Mouse (Mus musculus) liver, postnatal 0 days (tissue): ENCODE data around the gene Brsk2. TPM values are rescaled to one million over a fixed set of nuclear protein-coding genes. Genes with fewer than 3 reads are reported as not detected.

Experiments used
- ATAC-seq: fragments of 200-750 bp; cut with Nextera tagmentation; 2 replicates; pipeline ENCODE4 v1.8.0; 2017; ENCODE audit warnings: mild to moderate bottlenecking, moderate library complexity
- DNase-seq: peaks from one replicate; pipeline ENCODE4 v3.0.0-alpha.2; 2016
- H3K27ac ChIP-seq: fragments of 300-500 bp; sonication (generic); 2 replicates; pipeline ENCODE4 v1.5.1; 2014; ENCODE audit warnings: antibody characterized with exemption, moderate library complexity, mild to moderate bottlenecking, low read depth
- H3K27me3 ChIP-seq: fragments of 300-500 bp; sonication (generic); 2 replicates; pipeline ENCODE4 v1.6.1; 2014; ENCODE audit warnings: low read length, control low read depth, mixed read lengths; ENCODE audit not compliant: insufficient read depth
- H3K36me3 ChIP-seq: fragments of 300-500 bp; sonication (generic); replicated peaks from 2 replicates; pipeline ENCODE4 v1.6.1; 2014; ENCODE audit warnings: mild to moderate bottlenecking, control low read depth, low read length, moderate library complexity, mixed read lengths; ENCODE audit not compliant: insufficient read depth
- H3K4me1 ChIP-seq: fragments of 300-500 bp; sonication (generic); 2 replicates; pipeline ENCODE4 v1.6.1; 2014; ENCODE audit warnings: antibody characterized with exemption, mild to moderate bottlenecking, control low read depth; ENCODE audit not compliant: insufficient read depth
- H3K4me2 ChIP-seq: fragments of 300-500 bp; sonication (generic); 2 replicates; pipeline ENCODE4 v1.6.1; 2014; ENCODE audit warnings: low read depth, mild to moderate bottlenecking, low read length, moderate library complexity, mixed read lengths
- H3K4me3 ChIP-seq: fragments of 300-500 bp; sonication (generic); 2 replicates; pipeline ENCODE4 v1.5.1; 2014; ENCODE audit warnings: low read depth, low read length
- H3K9ac ChIP-seq: fragments of 300-500 bp; sonication (generic); replicated peaks from 2 replicates; pipeline ENCODE4 v1.6.1; 2014; ENCODE audit warnings: mild to moderate bottlenecking, moderate library complexity
- H3K9me3 ChIP-seq: fragments of 300-500 bp; sonication (generic); 2 replicates; pipeline ENCODE4 v1.6.1; 2016; ENCODE audit warnings: mild to moderate bottlenecking, control low read depth, low read length, mixed read lengths
- CTCF ChIP-seq: sonication (generic); IDR thresholded peaks from 2 replicates; pipeline ENCODE4 v1.5.1; 2016; ENCODE audit warnings: antibody characterized with exemption, low read depth
- EP300 ChIP-seq: IDR thresholded peaks from 2 replicates; pipeline ENCODE4 v1.6.1; 2016; ENCODE audit warnings: antibody characterized with exemption, low read depth, mild to moderate bottlenecking
- WGBS: fragments of 180-500 bp; shearing (Covaris S2); extraction: QIAGEN DNeasy Blood & Tissue Kit; methylation state at CpG from one replicate; pipeline ENCODE4 v1.1.7; 2014; ENCODE audit not compliant: insufficient replicate concordance; 5-methylcytosine and 5-hydroxymethylcytosine counted together
- polyA plus RNA-seq: library from polyadenylated mRNA; unstranded; fragments of >200 nt; fragmentation: Nextera tagmentation; extraction: Ambion mirVana; gene quantifications from 2 replicates; pipeline ENCODE4 v1.2.1, GENCODE M21; 2015

The Brsk2 gene
- polyA plus RNA-seq, result 0.06 and 0.13 TPM in 2 replicates

DNA sequence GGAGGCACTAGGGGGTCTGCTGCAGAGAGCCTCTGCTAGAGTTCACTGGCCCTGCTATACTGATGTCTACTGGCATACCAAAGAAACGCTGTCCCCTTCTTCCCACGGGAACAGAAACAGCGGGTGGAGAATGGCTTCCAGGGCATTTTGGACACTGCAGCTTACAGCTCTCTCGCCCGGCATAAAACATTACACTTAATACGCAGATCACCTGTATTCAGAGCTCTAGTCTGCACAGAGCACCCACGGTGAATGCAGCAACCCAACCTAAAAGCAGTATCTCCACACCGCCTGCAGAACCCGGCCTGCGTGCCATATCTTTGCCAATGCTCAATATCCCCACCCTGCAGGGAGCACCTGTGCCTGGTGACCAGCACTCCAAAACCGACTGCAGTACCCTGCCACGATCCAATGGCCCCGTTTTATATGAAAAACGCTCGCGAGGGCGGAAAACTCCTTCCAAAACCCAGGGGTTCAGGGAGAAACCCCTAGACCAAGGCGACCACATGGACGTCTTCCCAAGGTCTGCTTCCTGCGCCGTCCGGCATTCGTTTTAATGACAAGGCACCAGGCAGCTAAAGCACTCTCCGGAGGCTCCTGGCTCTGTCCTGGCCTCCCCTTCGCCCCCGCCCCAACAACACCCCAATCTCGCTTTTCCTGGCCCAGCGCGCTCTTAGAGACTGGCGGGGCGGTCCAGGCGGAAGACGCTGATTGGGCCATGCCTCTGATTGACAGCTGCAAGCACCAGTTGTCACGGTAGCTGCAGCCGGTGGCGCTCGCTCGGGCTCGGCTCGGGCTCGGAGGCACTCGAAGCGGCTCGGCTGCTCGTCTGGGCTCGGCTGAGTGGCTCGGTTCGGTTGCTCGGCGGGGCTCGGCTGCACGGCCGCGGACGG is at the start of gene Brsk2:
TSS of gene Brsk2 (plus strand) at position 846 of the 893 bp plus-strand sequence.
- peaks cover 57% of the 10 kb centered on the region for H3K27me3 ChIP-seq
- peak within 1 kb of the TSS; percentile 69 for H3K4me2 ChIP-seq
- H3K36me3 ChIP-seq, result no peaks in the 10 kb centered on the region
- peak within 1 kb of the TSS; percentile 26; the same call in 1 of the 2 replicates for H3K9ac ChIP-seq
- ATAC-seq (peak; percentile 98), DNase-seq (peak; percentile 89)
- TF ChIP-seq CTCF (no peak), EP300 (no peak)
- H3K4me3 ChIP-seq, result peak within 1 kb of the TSS; percentile 36
- no peaks in the 10 kb centered on the region for H3K9me3 ChIP-seq
- peaks cover 10% of the 10 kb centered on the region for H3K4me1 ChIP-seq
- 3% methylated on average over 55 of the region's 55 CpGs for WGBS
- no peak within 1 kb of the TSS for H3K27ac ChIP-seq

DNA sequence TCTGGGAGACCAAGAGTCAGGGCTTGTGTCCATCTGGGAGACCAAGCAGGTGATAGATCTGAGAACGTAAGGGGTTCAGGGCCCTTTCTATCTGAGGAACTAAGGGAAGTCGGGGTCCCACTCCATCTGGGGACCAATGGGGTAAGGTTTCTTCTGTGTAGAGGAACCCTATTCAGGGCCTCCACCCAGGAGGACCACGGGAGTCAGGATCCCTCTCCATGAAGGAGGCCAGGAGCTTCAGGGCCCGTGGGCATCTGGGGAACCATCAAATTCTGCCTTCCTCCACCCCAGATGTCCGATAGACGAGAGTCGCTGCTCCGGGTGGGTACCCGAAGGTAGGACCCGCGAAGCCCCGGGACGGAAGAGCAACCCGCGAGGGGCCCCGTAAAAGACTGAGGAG is 47.7 kb upstream of the Brsk2 start:
- peak overlapping the region; percentile 88 for H3K4me3 ChIP-seq
- no peaks in the 10 kb centered on the region for H3K9me3 ChIP-seq
- ATAC-seq (peak; percentile 56), DNase-seq (no peak)
- H3K9ac ChIP-seq, result peak overlapping the region; percentile 96
- under 1% methylated on average over 16 of the region's 16 CpGs for WGBS
- H3K27ac ChIP-seq, result peak overlapping the region; percentile 77
- TF ChIP-seq EP300, result no peak
- TF ChIP-seq CTCF, result no peak
- peaks cover 30% of the 10 kb centered on the region for H3K4me1 ChIP-seq
- no peaks in the 10 kb centered on the region for H3K27me3 ChIP-seq
- no peaks in the 10 kb centered on the region for H3K36me3 ChIP-seq
- H3K4me2 ChIP-seq, result peak overlapping the region; percentile 83

DNA sequence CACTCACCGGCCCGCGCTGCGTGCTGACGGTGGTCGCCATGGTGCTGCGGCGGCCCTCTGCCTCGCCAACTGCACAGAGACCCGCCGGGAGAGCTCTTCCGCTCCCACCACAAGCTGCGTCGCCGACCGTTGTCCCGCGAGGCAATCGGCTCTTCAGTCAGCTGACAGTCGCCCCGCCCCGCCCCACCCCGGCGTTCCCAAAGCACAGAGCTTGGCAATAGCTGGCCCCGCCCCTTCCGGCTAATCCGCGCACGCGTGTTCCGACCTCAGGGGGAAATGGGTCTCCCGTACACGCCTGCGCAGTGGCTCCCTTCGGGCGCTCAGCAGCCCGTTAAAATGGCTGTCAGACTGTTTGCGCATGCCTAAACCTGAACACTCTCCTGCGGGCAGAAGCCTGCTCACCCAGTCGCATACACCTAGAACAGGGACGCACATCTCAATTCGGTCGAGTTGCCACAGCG is 47.3 kb upstream of the Brsk2 start:
- Histone ChIP-seq H3K4me2 (peak overlapping the region; percentile 83), H3K9ac (peak overlapping the region; percentile 96), H3K4me1 (peaks cover 30% of the 10 kb centered on the region), H3K27me3 (no peaks in the 10 kb centered on the region), H3K9me3 (no peaks in the 10 kb centered on the region), H3K4me3 (peak overlapping the region; percentile 88), H3K36me3 (no peaks in the 10 kb centered on the region), H3K27ac (peak overlapping the region; percentile 77)
- TF ChIP-seq EP300, result no peak
- no peak for TF ChIP-seq CTCF
- DNase-seq, result peak; percentile 100
- WGBS, result under 1% methylated on average over 44 of the region's 44 CpGs
- peak; percentile 98 for ATAC-seq

DNA sequence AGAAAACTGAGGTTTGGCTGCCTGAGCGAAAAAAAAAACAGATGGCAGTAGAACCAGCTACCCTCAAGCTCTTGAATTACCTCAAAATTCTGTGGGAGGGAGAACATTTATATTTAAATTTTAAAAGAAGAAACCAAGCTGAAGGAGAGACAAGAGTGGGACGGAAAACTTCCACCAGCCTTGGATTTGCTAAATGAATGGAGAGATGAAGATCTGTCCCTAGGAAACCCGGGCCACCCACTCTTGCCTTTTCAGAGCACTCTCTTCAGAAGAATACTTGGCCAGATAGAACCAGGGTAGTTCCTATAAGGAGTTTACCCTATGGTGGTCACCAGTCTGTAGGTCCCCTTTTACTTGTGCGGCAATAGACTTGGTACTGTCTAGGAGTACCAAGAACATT is 46.8 kb upstream of the Brsk2 start:
- no peak for ATAC-seq
- no peaks in the 10 kb centered on the region for H3K36me3 ChIP-seq
- H3K9me3 ChIP-seq, result no peaks in the 10 kb centered on the region
- peak overlapping the region; percentile 41; the same call in 1 of the 2 replicates for H3K9ac ChIP-seq
- TF ChIP-seq EP300 (no peak), CTCF (no peak)
- peak overlapping the region; percentile 83 for H3K4me2 ChIP-seq
- no peak overlapping the region for H3K27ac ChIP-seq
- DNase-seq, result no peak
- no peaks in the 10 kb centered on the region for H3K27me3 ChIP-seq
- WGBS, result 80% methylated on average over 4 of the region's 4 CpGs
- peak overlapping the region; percentile 88 for H3K4me3 ChIP-seq
- H3K4me1 ChIP-seq, result peaks cover 30% of the 10 kb centered on the region

DNA sequence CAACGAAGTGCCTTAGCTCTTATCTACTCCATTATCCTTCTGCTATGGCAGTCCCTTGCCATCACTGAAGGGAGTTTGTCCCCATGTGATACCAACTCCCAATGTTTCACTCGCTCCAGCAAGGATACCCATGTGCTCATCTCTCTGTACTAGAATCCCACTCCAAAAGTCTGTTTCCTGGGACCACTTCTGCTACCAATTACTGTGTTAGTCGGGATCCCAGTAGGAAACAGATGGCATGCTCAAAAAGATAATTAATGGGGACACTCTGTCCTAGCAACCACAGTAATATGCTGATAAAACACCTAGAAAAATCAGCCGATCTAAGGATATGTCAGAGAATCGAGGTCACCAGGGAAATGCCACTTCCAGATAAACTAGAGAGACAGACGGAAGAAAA is 41.0 kb upstream of the Brsk2 start:
- 57% methylated on average over 6 of the region's 6 CpGs for WGBS
- Histone ChIP-seq H3K9me3 (no peaks in the 10 kb centered on the region), H3K27ac (no peak overlapping the region), H3K4me2 (no peak overlapping the region), H3K27me3 (0 out of 2 replicates have a peak, but pooled peaks cover 16% of the 10 kb centered on the region), H3K36me3 (no peaks in the 10 kb centered on the region), H3K4me1 (no peaks in the 10 kb centered on the region), H3K4me3 (no peak overlapping the region), H3K9ac (no peak overlapping the region)
- ATAC-seq (no peak), DNase-seq (no peak)
- TF ChIP-seq CTCF (no peak), EP300 (no peak)

DNA sequence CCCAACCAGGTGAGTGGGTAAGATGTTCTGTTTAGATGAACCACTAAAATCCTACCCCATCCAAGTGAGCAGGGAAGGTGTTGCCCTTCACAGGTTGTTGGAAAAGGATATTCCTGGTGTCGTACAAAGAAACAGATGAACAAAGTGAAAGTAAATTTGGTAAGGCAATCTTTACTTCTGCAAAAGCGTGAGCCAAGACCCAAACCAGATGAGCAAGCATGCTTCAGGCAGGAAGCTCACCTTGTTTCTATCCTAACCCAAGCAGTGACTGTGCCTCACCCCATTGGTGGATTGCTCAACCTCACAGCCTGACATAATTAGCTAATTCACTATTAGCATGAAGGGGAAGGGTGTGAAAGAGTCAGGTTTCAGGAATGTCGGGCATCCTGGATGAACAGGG is 38.2 kb upstream of the Brsk2 start:
- Histone ChIP-seq H3K36me3 (no peaks in the 10 kb centered on the region), H3K27ac (no peak overlapping the region), H3K27me3 (0 out of 2 replicates have a peak, but pooled peaks cover 20% of the 10 kb centered on the region), H3K4me3 (no peak overlapping the region), H3K4me1 (no peaks in the 10 kb centered on the region), H3K9ac (no peak overlapping the region), H3K4me2 (no peak overlapping the region), H3K9me3 (no peaks in the 10 kb centered on the region)
- TF ChIP-seq EP300 (no peak), CTCF (no peak)
- no peak for DNase-seq
- 43% methylated on average over 3 of the region's 3 CpGs for WGBS
- no peak for ATAC-seq
